Mouse (Mus musculus) myocyte (in vitro differentiated cells): Measurements from ENCODE around the gene Plcb4. TPM values are rescaled to one million over a fixed set of nuclear protein-coding genes. Genes with fewer than 3 reads are reported as not detected.

ENCODE experiments used
- H3K27me3 ChIP-seq: one replicate; pipeline ENCODE4 v1.6.1; 2011; ENCODE audit not compliant: control insufficient read depth, insufficient read depth, insufficient read length
- H3K36me3 ChIP-seq: one replicate; pipeline ENCODE4 v1.6.1; 2011; ENCODE audit not compliant: control insufficient read depth, insufficient read depth
- H3K4me2 ChIP-seq: one replicate; pipeline ENCODE4 v1.6.1; 2011; ENCODE audit warnings: low read depth, control low read depth
- H3K4me3 ChIP-seq: one replicate; pipeline ENCODE4 v1.5.1; 2011; ENCODE audit warnings: mild to moderate bottlenecking, control low read depth, moderate library complexity
- H3K79me2 ChIP-seq: one replicate; pipeline ENCODE4 v1.6.1; 2011; ENCODE audit not compliant: control insufficient read depth, insufficient read depth
- H3ac ChIP-seq: one replicate; pipeline ENCODE4 v1.6.1; 2011; ENCODE audit not compliant: control insufficient read depth, insufficient read length
- CEBPB ChIP-seq: IDR thresholded peaks from 2 replicates; pipeline ENCODE4 v1.6.1; 2011; ENCODE audit warnings: mild to moderate bottlenecking, moderate library complexity; ENCODE audit not compliant: poor library complexity, insufficient read depth, severe bottlenecking
- E2F4 ChIP-seq: IDR thresholded peaks from one replicate; pipeline ENCODE4 v1.6.1; 2011; ENCODE audit warnings: mild to moderate bottlenecking, control low read depth, moderate library complexity; ENCODE audit not compliant: insufficient read depth
- MAX ChIP-seq: IDR thresholded peaks from one replicate; pipeline ENCODE4 v1.6.1; 2011; ENCODE audit warnings: low read depth, mild to moderate bottlenecking, control low read depth
- MYOD1 ChIP-seq, 3 experiments: IDR thresholded peaks; one replicate each; pipeline ENCODE4 v1.6.1; 2011; ENCODE audit warnings: control low read depth in 2 of 3, low read depth in 2 of 3, mild to moderate bottlenecking in 2 of 3, moderate library complexity in 1 of 3; ENCODE audit not compliant: insufficient read length in 2 of 3, control insufficient read depth in 1 of 3
- MYOG ChIP-seq, 3 experiments: IDR thresholded peaks; one replicate each; pipeline ENCODE4 v1.6.1; 2011; ENCODE audit warnings: control low read depth in 2 of 3, low read depth in 2 of 3, mild to moderate bottlenecking in 2 of 3; ENCODE audit not compliant: insufficient read length in 2 of 3, control insufficient read depth in 1 of 3, insufficient read depth in 1 of 3
- POLR2A ChIP-seq: IDR thresholded peaks from one replicate; pipeline ENCODE4 v1.6.1; 2011; ENCODE audit warnings: low read depth, mild to moderate bottlenecking, control low read depth, moderate library complexity; ENCODE audit not compliant: insufficient read length
- POLR2AphosphoS2 ChIP-seq: IDR thresholded peaks from one replicate; pipeline ENCODE4 v1.6.1; 2011; ENCODE audit warnings: low read depth, control low read depth; ENCODE audit not compliant: insufficient read length
- REST ChIP-seq: IDR thresholded peaks from one replicate; pipeline ENCODE4 v1.6.1; 2011; ENCODE audit warnings: mild to moderate bottlenecking, control low read depth, moderate library complexity; ENCODE audit not compliant: insufficient read depth, insufficient read length
- SRF ChIP-seq: IDR thresholded peaks from one replicate; pipeline ENCODE4 v1.6.1; 2011; ENCODE audit warnings: low read depth; ENCODE audit not compliant: control insufficient read depth, insufficient read length
- TCF12 ChIP-seq: IDR thresholded peaks from one replicate; pipeline ENCODE4 v1.6.1; 2011; ENCODE audit warnings: mild to moderate bottlenecking, control low read depth; ENCODE audit not compliant: poor library complexity, insufficient read depth, severe bottlenecking
- TCF3 ChIP-seq: IDR thresholded peaks from one replicate; pipeline ENCODE4 v1.6.1; 2011; ENCODE audit warnings: low read depth, control low read depth; ENCODE audit not compliant: insufficient read length
- USF1 ChIP-seq: IDR thresholded peaks from one replicate; pipeline ENCODE4 v1.6.1; 2011; ENCODE audit warnings: low read depth, mild to moderate bottlenecking, control low read depth, moderate library complexity
- polyA plus RNA-seq: library from polyadenylated mRNA; unstranded; fragments of >200 nt; fragmentation: generic; extraction: Trizol; gene quantifications from one replicate; pipeline ENCODE4 v1.2.1, GENCODE M21; 2012; ENCODE audit warnings: missing spikeins

Gene Plcb4
- polyA plus RNA-seq, 1 experiment, result 5.3 TPM

DNA sequence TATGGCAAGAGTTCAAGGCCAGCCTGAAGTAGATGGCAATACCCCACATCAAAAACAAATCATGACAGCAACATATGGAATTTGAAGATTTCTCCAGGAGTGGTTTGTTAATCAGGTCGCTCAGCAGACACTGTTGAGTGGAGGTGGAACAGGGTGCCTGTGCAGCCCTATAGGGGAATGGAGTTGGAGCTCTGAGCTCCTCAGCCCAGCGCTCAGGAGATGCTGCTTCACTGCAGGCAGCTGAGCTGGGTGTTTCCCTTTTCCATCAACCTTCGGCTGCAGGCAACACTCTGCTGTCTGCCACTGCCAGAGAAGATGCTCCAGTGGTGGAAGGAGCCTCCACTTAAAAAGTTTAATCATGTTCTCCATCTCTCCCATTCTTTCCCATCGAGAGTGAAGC, 149.5 kb downstream of the Plcb4 start:
- TF ChIP-seq POLR2A (no peak), REST (no peak), E2F4 (no peak), MYOD1 (IDR thresholded peaks at IDR 0.05; ENCODE audit: control insufficient read depth in 1 of 3, insufficient read length in 2 of 3, low read depth in 2 of 3) (no peak), MAX (no peak), TCF3 (no peak), TCF12 (no peak), CEBPB (no peak)
- H3K27me3 ChIP-seq, result no peaks in the 10 kb centered on the region
- no peak overlapping the region for H3K4me2 ChIP-seq
- no peak overlapping the region for H3K4me3 ChIP-seq
- no peaks in the 10 kb centered on the region for H3K36me3 ChIP-seq
- no peak overlapping the region for H3ac ChIP-seq
- H3K79me2 ChIP-seq, result no peaks in the 10 kb centered on the region

DNA sequence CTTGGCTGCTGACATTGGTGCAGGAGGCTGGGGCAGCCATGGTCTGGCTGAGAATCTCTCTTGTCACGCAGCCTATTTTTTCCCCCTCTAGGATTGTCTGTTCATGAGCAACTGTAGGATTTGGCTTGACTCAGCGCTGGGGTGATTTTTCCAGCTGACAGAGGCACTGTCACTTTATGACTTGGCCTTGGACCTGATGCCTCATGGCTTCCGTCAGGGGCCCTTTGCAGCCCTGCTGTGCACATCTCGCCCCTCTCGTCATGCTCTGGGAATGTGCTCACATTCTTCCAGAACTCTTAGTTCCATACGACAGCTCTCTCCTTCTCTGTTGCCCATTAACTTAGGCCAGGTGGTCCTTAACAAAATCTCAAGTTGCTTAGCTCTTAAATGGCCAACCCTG, 152.0 kb downstream of the Plcb4 start:
- no peaks in the 10 kb centered on the region for H3K79me2 ChIP-seq
- H3K4me3 ChIP-seq, result no peak overlapping the region
- no peaks in the 10 kb centered on the region for H3K36me3 ChIP-seq
- no peak overlapping the region for H3K4me2 ChIP-seq
- no peak overlapping the region for H3ac ChIP-seq
- no peaks in the 10 kb centered on the region for H3K27me3 ChIP-seq
- no peak for TF ChIP-seq E2F4
- TF ChIP-seq MYOG (IDR thresholded peaks at IDR 0.05; ENCODE audit: control insufficient read depth in 1 of 3, insufficient read depth in 1 of 3, insufficient read length in 2 of 3, low read depth in 2 of 3), result no peak
- no peak for TF ChIP-seq REST
- TF ChIP-seq POLR2A, result no peak
- no peak for TF ChIP-seq TCF12
- no peak for TF ChIP-seq TCF3
- no peak for TF ChIP-seq SRF
- no peak for TF ChIP-seq MYOD1 (IDR thresholded peaks at IDR 0.05; ENCODE audit: control insufficient read depth in 1 of 3, insufficient read length in 2 of 3, low read depth in 2 of 3)
- no peak for TF ChIP-seq CEBPB
- TF ChIP-seq USF1, result no peak
- TF ChIP-seq MAX, result no peak
- no peak for TF ChIP-seq POLR2AphosphoS2

DNA sequence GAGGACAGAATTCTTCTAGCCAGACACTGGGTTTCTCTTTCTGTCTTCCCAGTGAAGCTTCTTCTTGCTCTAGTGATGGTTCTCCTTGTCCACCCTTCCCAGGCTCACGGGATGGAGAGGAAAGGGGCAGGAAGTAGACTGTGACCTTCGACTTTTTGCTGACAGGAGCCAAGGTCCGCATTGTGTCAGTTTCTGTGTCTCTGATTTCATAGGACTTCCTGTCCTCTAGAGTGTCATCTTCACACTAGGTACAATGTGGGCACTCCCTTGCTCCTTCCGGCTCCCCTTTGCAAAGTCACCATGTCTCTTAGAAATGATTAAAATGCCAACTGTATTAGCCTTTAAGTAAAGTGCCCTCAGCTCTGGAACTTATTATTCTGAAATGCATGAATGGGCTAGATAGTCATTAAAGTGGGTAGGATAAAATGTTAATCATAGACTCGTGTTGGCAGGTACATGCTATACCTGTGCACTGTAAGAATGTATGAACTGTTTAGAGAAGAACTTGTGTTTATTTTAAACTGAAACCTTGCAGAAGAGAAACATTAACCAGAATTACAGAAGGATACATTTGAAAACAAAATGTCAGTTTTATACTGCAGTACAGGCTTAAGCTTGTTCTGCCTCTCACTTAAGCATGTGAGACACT, 152.8 kb downstream of the Plcb4 start:
- H3K4me2 ChIP-seq, result no peak overlapping the region
- TF ChIP-seq MYOG (IDR thresholded peaks at IDR 0.05; ENCODE audit: control insufficient read depth in 1 of 3, insufficient read depth in 1 of 3, insufficient read length in 2 of 3, low read depth in 2 of 3) (no peak), TCF12 (no peak), USF1 (no peak), E2F4 (no peak), POLR2AphosphoS2 (no peak), TCF3 (no peak), MAX (no peak), MYOD1 (IDR thresholded peaks at IDR 0.05; ENCODE audit: control insufficient read depth in 1 of 3, insufficient read length in 2 of 3, low read depth in 2 of 3) (no peak), POLR2A (no peak), REST (no peak), CEBPB (no peak), SRF (no peak)
- H3K27me3 ChIP-seq, result no peaks in the 10 kb centered on the region
- no peak overlapping the region for H3K4me3 ChIP-seq
- H3K36me3 ChIP-seq, result no peaks in the 10 kb centered on the region
- H3ac ChIP-seq, result no peak overlapping the region
- no peaks in the 10 kb centered on the region for H3K79me2 ChIP-seq

DNA sequence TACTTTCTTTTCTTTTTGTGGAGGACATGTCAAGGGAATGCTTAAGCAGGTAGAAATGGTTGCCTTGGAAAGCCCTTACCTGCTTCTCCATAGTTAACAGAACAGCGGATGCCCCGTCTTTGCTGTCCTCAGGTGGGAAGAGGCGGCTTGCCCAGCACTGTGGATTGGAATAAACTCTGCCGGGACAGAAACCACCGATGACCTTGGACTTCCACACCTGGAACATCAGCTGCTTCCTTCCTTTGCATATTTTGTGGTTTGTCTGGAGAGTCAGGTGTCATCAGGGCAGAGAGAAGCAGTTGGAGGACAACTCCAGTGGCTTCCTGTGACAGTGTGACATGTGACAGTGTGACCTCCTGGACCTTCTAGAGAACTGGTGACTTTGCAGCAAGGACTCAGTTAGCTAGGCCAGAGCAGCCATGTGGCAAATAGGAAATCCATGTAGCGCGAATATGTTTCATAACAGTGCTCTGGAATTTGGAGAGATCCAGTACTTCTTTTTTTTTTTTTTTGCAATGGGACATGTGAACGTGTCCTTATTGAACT, 154.0 kb downstream of the Plcb4 start:
- H3K4me3 ChIP-seq, result no peak overlapping the region
- H3K27me3 ChIP-seq, result no peaks in the 10 kb centered on the region
- TF ChIP-seq MYOD1 (IDR thresholded peaks at IDR 0.05; ENCODE audit: control insufficient read depth in 1 of 3, insufficient read length in 2 of 3, low read depth in 2 of 3) (peak in 1 of 3 experiments; percentile 12), TCF12 (no peak), SRF (no peak), MAX (no peak)
- H3K79me2 ChIP-seq, result no peaks in the 10 kb centered on the region
- no peak overlapping the region for H3K4me2 ChIP-seq
- no peak overlapping the region for H3ac ChIP-seq
- H3K36me3 ChIP-seq, result no peaks in the 10 kb centered on the region

DNA sequence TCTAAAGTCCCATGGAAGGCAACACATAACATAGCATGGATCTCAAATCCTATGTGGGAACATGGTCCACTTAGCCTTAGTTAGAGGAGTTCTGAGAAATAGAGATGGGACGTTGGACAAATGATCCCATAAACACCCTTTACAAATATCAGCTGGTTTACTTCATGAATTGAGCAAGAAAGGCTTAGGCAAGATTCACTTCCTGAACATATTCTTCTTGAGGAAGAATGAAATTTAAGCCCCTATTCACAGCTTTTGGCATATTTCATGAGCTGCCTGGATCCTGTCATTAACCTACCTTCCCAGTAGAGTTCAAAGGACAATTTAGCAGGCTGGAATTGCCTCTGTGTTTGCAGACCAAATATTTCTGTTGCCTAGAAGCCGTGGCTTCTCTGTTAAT, 161.9 kb downstream of the Plcb4 start:
- H3K4me2 ChIP-seq, result no peak overlapping the region
- H3ac ChIP-seq, result no peak overlapping the region
- no peaks in the 10 kb centered on the region for H3K36me3 ChIP-seq
- H3K4me3 ChIP-seq, result no peak overlapping the region
- H3K27me3 ChIP-seq, result no peaks in the 10 kb centered on the region
- H3K79me2 ChIP-seq, result no peaks in the 10 kb centered on the region
- TF ChIP-seq TCF12 (no peak), POLR2A (no peak), MYOG (IDR thresholded peaks at IDR 0.05; ENCODE audit: control insufficient read depth in 1 of 3, insufficient read depth in 1 of 3, insufficient read length in 2 of 3, low read depth in 2 of 3) (no peak), REST (no peak), USF1 (no peak), MYOD1 (IDR thresholded peaks at IDR 0.05; ENCODE audit: control insufficient read depth in 1 of 3, insufficient read length in 2 of 3, low read depth in 2 of 3) (no peak), POLR2AphosphoS2 (no peak), SRF (no peak), E2F4 (no peak), MAX (no peak), TCF3 (no peak), CEBPB (no peak)
